Mouse (Mus musculus): ENCODE measurements around the gene BC016579. TPM values are rescaled to one million over a fixed set of nuclear protein-coding genes. Genes with fewer than 3 reads are reported as not detected.

BC016579 gene
- polyA plus RNA-seq, 1 experiment = not detected

DNA sequence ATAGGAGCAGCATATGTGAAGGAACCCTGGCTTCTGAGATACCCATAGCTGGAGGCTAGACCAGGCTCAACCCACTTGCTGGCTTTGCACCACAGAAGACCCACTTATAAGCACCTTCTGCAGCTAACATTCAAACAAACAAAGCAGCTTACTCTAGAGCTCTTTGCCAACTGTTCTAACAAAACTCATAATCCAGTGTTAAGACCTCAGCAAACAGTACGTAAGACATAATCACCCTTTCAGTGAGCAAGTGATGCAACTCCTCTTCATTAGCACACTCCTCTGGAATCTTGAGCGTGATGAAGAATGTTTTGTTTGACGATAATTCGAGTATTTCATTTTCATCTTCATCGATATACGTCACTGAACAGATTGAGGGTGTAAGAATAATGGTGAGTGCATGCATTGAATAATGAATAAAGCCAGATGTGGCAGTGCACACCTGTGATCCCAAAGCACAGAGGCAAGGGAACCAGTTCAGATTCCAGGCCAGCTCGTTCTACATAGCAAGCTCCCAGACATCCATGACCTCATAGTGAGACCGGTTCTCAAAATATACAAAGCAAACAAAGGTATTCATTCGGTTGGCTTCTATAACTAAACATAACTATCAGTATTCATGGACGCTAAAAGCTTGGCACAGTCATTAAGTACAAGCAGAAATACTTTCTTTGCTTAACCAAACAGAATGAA, 13.7 kb downstream of the BC016579 start:
- H3K4me3 ChIP-seq (ENCODE audit: insufficient read depth, poor library complexity, severe bottlenecking) = no peak overlapping the region
- no peaks in the 10 kb centered on the region for H3K79me3 ChIP-seq (ENCODE audit: low read depth)
- no peaks in the 10 kb centered on the region for H3K79me2 ChIP-seq (ENCODE audit: control insufficient read depth, insufficient read depth)
- no peaks in the 10 kb centered on the region for H3K27me3 ChIP-seq (ENCODE audit: control insufficient read depth, insufficient read depth, insufficient read length)
- TF ChIP-seq MAX (IDR thresholded peaks at IDR 0.05) = no peak
- TF ChIP-seq MYOD1 (IDR thresholded peaks at IDR 0.05; ENCODE audit: control insufficient read depth, insufficient read length, low read depth) = no peak
- no peak for TF ChIP-seq MYOG (IDR thresholded peaks at IDR 0.05; ENCODE audit: control insufficient read depth, extremely low read depth, insufficient read length)
- TF ChIP-seq FOSL1 (IDR thresholded peaks at IDR 0.05; ENCODE audit: insufficient read depth, low read length, poor library complexity, severe bottlenecking) = no peak
- TF ChIP-seq CTCF (IDR thresholded peaks at IDR 0.05; ENCODE audit: control insufficient read depth, insufficient read depth, insufficient read length) = no peak
- TF ChIP-seq CEBPB (IDR thresholded peaks at IDR 0.05; ENCODE audit: low read depth) = no peak
- TF ChIP-seq USF1 (IDR thresholded peaks at IDR 0.05; ENCODE audit: low read depth) = no peak
- H3ac ChIP-seq (ENCODE audit: control insufficient read depth, insufficient read length, low read depth) = no peak overlapping the region
- no peaks in the 10 kb centered on the region for H3K36me3 ChIP-seq (ENCODE audit: control insufficient read depth, insufficient read depth)

DNA sequence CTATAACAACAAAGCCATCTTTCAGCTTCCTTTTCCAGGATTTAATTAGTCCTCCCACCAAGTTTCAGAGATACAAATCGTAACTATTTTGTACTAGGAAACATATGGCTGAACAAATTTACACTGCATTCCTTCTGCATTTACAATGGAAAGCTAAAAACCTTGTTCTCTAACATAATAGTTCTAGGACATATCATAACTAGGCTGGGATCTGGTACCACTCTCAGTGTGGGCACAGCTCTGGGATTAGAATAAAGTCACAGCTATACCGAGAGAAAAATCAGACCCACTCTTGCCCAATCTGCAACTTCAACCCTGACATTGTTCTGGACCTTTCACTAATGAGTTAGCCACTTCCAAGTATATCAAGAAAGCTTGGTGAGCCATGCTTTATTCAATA, 18.0 kb downstream of the BC016579 start:
- H3ac ChIP-seq (ENCODE audit: control insufficient read depth, insufficient read length, low read depth) = no peak overlapping the region
- no peak overlapping the region for H3K4me3 ChIP-seq (ENCODE audit: insufficient read depth, poor library complexity, severe bottlenecking)
- TF ChIP-seq CTCF (IDR thresholded peaks at IDR 0.05; ENCODE audit: control insufficient read depth, insufficient read depth, insufficient read length) (no peak), MAX (IDR thresholded peaks at IDR 0.05) (no peak), MYOD1 (IDR thresholded peaks at IDR 0.05; ENCODE audit: control insufficient read depth, insufficient read length, low read depth) (no peak), FOSL1 (IDR thresholded peaks at IDR 0.05; ENCODE audit: insufficient read depth, low read length, poor library complexity, severe bottlenecking) (no peak), USF1 (IDR thresholded peaks at IDR 0.05; ENCODE audit: low read depth) (no peak), CEBPB (IDR thresholded peaks at IDR 0.05; ENCODE audit: low read depth) (no peak), MYOG (IDR thresholded peaks at IDR 0.05; ENCODE audit: control insufficient read depth, extremely low read depth, insufficient read length) (no peak)
- no peaks in the 10 kb centered on the region for H3K79me2 ChIP-seq (ENCODE audit: control insufficient read depth, insufficient read depth)
- H3K27me3 ChIP-seq (ENCODE audit: control insufficient read depth, insufficient read depth, insufficient read length) = no peaks in the 10 kb centered on the region
- H3K79me3 ChIP-seq (ENCODE audit: low read depth) = no peaks in the 10 kb centered on the region
- no peaks in the 10 kb centered on the region for H3K36me3 ChIP-seq (ENCODE audit: control insufficient read depth, insufficient read depth)

DNA sequence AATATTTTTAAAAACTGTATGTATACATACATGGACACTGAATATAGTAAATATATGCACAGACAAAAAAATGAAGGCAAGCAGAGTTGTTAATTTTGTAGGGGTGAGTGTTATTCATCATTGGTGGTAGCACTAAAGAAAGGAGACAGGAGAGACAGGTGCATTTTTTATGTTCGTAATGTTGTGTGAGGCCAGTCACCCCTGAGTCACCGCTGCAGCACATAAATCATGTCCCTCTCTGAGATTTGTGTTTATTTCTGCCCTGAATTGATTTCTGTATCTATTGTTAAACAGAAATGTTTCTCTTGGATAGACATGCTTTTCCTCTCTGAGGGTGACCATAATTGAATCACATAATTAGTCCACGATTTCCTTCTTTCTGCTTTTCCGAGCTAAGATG, 21.4 kb downstream of the BC016579 start:
- Histone ChIP-seq H3ac (ENCODE audit: control insufficient read depth, insufficient read length, low read depth) (no peak overlapping the region), H3K4me3 (ENCODE audit: insufficient read depth, poor library complexity, severe bottlenecking) (no peak overlapping the region), H3K79me2 (ENCODE audit: control insufficient read depth, insufficient read depth) (no peaks in the 10 kb centered on the region), H3K27me3 (ENCODE audit: control insufficient read depth, insufficient read depth, insufficient read length) (no peaks in the 10 kb centered on the region), H3K79me3 (ENCODE audit: low read depth) (no peaks in the 10 kb centered on the region), H3K36me3 (ENCODE audit: control insufficient read depth, insufficient read depth) (no peaks in the 10 kb centered on the region)
- TF ChIP-seq MYOG (IDR thresholded peaks at IDR 0.05; ENCODE audit: control insufficient read depth, extremely low read depth, insufficient read length) (no peak), CTCF (IDR thresholded peaks at IDR 0.05; ENCODE audit: control insufficient read depth, insufficient read depth, insufficient read length) (no peak), MYOD1 (IDR thresholded peaks at IDR 0.05; ENCODE audit: control insufficient read depth, insufficient read length, low read depth) (peak; percentile 92), USF1 (IDR thresholded peaks at IDR 0.05; ENCODE audit: low read depth) (no peak), CEBPB (IDR thresholded peaks at IDR 0.05; ENCODE audit: low read depth) (no peak), FOSL1 (IDR thresholded peaks at IDR 0.05; ENCODE audit: insufficient read depth, low read length, poor library complexity, severe bottlenecking) (peak; percentile 79)

DNA sequence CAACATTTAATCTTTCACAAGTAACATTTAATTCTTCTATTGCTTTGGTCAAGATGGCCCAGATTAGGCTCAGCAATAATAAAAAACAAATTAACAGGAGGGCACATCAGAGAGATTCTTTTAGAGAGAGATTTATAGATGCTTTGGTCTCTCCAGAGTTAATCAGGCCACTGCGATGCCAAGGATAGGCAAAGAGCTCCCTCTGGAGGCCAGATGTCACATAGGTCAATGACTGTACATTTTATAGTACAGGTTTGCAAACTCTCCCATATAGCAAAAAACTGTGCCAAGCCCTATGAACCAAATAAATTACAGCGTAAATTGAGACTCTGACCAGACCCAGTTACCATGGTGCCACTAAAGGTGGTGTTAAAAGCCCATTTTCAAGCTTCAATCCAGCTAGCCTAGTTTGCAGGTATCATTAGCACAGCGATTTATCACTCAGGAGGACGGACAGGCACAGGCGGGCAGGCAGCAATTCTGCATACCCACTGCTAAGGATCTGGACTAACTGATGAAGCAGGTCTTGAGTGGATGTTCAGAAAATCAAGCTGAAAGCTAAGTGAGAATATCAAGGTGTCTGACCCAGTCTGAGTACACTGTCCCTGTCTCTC, 23.4 kb downstream of the BC016579 start:
- Histone ChIP-seq H3K79me3 (ENCODE audit: low read depth) (no peaks in the 10 kb centered on the region), H3K79me2 (ENCODE audit: control insufficient read depth, insufficient read depth) (no peaks in the 10 kb centered on the region), H3K36me3 (ENCODE audit: control insufficient read depth, insufficient read depth) (no peaks in the 10 kb centered on the region), H3K27me3 (ENCODE audit: control insufficient read depth, insufficient read depth, insufficient read length) (no peaks in the 10 kb centered on the region), H3K4me3 (ENCODE audit: insufficient read depth, poor library complexity, severe bottlenecking) (no peak overlapping the region), H3ac (ENCODE audit: control insufficient read depth, insufficient read length, low read depth) (no peak overlapping the region)
- peak; percentile 20 for TF ChIP-seq CTCF (IDR thresholded peaks at IDR 0.05; ENCODE audit: control insufficient read depth, insufficient read depth, insufficient read length)
- TF ChIP-seq CEBPB (IDR thresholded peaks at IDR 0.05; ENCODE audit: low read depth) = no peak
- TF ChIP-seq MYOD1 (IDR thresholded peaks at IDR 0.05; ENCODE audit: control insufficient read depth, insufficient read length, low read depth) = no peak
- no peak for TF ChIP-seq MYOG (IDR thresholded peaks at IDR 0.05; ENCODE audit: control insufficient read depth, extremely low read depth, insufficient read length)

DNA sequence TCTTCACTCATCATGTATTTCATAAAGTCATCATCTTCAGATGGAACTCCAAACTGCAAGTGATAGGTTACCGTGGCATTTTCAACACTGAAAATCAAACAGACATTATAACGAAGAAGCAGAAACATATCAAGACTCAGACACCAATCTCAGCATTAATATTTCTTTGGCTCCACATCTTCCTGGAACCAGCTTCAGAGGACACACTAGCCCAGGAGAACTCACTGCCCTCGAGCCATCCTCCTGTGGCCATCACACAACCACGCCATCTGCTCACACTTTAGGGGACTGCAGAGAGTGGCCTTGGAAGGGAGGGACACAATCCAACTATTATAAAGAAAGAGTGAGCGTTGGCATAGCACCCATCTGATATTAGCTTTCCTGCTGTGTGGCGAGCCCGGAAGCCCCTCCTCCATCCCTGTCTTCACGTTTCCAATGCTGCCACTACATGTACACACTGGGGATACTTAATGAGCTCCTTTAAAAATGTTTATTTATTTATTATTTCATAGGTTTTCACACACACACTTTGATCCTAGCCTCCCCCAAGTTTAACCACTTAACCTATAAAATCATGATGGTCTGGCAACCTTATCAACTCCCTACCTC, 24.3 kb downstream of the BC016579 start:
- H3K79me3 ChIP-seq (ENCODE audit: low read depth) = no peaks in the 10 kb centered on the region
- no peaks in the 10 kb centered on the region for H3K36me3 ChIP-seq (ENCODE audit: control insufficient read depth, insufficient read depth)
- H3ac ChIP-seq (ENCODE audit: control insufficient read depth, insufficient read length, low read depth) = no peak overlapping the region
- no peaks in the 10 kb centered on the region for H3K79me2 ChIP-seq (ENCODE audit: control insufficient read depth, insufficient read depth)
- no peaks in the 10 kb centered on the region for H3K27me3 ChIP-seq (ENCODE audit: control insufficient read depth, insufficient read depth, insufficient read length)
- no peak for TF ChIP-seq MYOG (IDR thresholded peaks at IDR 0.05; ENCODE audit: control insufficient read depth, extremely low read depth, insufficient read length)
- no peak for TF ChIP-seq USF1 (IDR thresholded peaks at IDR 0.05; ENCODE audit: low read depth)
- H3K4me3 ChIP-seq (ENCODE audit: insufficient read depth, poor library complexity, severe bottlenecking) = no peak overlapping the region

Data from C2C12 (cell line).